Mouse (Mus musculus): ENCODE measurements around the gene Cyp2w1. TPM values are rescaled to one million over a fixed set of nuclear protein-coding genes. Genes with fewer than 3 reads are reported as not detected.
"Not testable (repeated sequence)": the region's sequence is repeated elsewhere in the genome, so short reads cannot be mapped to it uniquely, and the experiment has no call there.

Gene Cyp2w1
- polyA plus RNA-seq, 1 experiment from 2014 or later = not detected

DNA sequence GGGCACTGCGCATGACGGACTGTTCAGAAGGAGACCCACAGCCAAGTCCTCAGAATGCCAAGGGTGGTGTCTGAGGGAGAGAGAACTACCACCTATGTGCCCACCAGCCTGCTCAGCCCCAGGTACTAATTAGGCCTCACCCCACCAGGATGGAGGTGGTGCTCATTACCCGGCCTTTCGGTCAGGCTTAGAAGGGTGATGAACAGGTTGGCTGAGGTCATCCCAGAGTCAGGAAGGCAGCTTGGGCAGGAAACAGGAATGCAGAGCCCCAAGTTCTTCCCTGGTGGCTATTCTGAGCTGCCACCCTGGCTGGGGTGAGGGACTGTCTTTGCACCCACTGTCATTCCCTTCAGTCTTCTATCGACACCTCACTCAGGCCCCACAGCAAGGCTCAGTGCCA, 33.6 kb downstream of the Cyp2w1 start:
- Histone ChIP-seq H3K9ac (replicated peaks) (peak overlapping the region; percentile 34), H3K4me1 (ENCODE audit: insufficient read depth) (peaks cover 88% of the 10 kb centered on the region), H3K9me3 (ENCODE audit: low read length) (no peaks in the 10 kb centered on the region), H3K27me3 (ENCODE audit: insufficient read depth, low read length) (no peaks in the 10 kb centered on the region), H3K4me2 (ENCODE audit: low read depth, low read length) (peak overlapping the region; percentile 30), H3K27ac (ENCODE audit: low read depth) (peak overlapping the region; percentile 99), H3K36me3 (replicated peaks; ENCODE audit: insufficient read depth, low read length) (peaks cover 26% of the 10 kb centered on the region), H3K4me3 (ENCODE audit: low read depth, low read length) (no peak overlapping the region)
- WGBS (ENCODE audit: insufficient replicate concordance) = 89% methylated on average over 5 of the region's 5 CpGs
- TF ChIP-seq EP300 (IDR thresholded peaks at IDR 0.05; ENCODE audit: low read depth) = no peak
- no peak for TF ChIP-seq CTCF (IDR thresholded peaks at IDR 0.05; ENCODE audit: low read depth)
- no peak for DNase-seq
- no peak for ATAC-seq

GRCm38 (mm10) chr5:139387329-139388194, 35.1 kb downstream of the Cyp2w1 start:
- ATAC-seq (no peak), DNase-seq (no peak)
- Histone ChIP-seq H3K4me2 (ENCODE audit: low read depth, low read length) (peak overlapping the region; percentile 65), H3K9me3 (ENCODE audit: low read length) (no peaks in the 10 kb centered on the region), H3K4me1 (ENCODE audit: insufficient read depth) (peaks cover 83% of the 10 kb centered on the region), H3K4me3 (ENCODE audit: low read depth, low read length) (0 out of 2 replicates have a peak overlapping the region, but pooled peaks have one; percentile 9), H3K27ac (ENCODE audit: low read depth) (peak overlapping the region; percentile 99), H3K27me3 (ENCODE audit: insufficient read depth, low read length) (no peaks in the 10 kb centered on the region), H3K9ac (replicated peaks) (peak overlapping the region; percentile 72), H3K36me3 (replicated peaks; ENCODE audit: insufficient read depth, low read length) (peaks cover 40% of the 10 kb centered on the region)
- WGBS (ENCODE audit: insufficient replicate concordance) = 74% methylated on average over 10 of the region's 10 CpGs
- TF ChIP-seq EP300 (IDR thresholded peaks at IDR 0.05; ENCODE audit: low read depth) = no peak
- no peak for TF ChIP-seq CTCF (IDR thresholded peaks at IDR 0.05; ENCODE audit: low read depth)

DNA sequence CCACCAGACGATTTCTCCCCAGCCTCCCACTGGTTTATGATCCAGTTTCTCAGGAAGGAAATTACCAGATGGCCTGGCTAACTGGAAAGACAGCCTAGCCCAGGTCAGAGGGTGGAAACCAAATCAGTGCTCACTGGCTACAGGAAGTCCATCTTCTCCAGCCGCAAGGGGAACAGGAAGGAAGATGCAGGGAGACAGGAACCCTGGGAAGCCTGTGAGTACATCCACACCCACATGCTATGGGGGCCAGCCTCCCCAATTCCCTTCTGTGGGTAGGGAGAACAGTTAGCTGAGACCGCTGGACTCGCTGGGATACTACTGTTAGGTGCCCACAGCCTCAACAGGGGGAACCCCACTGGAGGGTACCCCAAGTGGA, 35.8 kb downstream of the Cyp2w1 start:
- peak overlapping the region; percentile 72 for H3K9ac ChIP-seq (replicated peaks)

DNA sequence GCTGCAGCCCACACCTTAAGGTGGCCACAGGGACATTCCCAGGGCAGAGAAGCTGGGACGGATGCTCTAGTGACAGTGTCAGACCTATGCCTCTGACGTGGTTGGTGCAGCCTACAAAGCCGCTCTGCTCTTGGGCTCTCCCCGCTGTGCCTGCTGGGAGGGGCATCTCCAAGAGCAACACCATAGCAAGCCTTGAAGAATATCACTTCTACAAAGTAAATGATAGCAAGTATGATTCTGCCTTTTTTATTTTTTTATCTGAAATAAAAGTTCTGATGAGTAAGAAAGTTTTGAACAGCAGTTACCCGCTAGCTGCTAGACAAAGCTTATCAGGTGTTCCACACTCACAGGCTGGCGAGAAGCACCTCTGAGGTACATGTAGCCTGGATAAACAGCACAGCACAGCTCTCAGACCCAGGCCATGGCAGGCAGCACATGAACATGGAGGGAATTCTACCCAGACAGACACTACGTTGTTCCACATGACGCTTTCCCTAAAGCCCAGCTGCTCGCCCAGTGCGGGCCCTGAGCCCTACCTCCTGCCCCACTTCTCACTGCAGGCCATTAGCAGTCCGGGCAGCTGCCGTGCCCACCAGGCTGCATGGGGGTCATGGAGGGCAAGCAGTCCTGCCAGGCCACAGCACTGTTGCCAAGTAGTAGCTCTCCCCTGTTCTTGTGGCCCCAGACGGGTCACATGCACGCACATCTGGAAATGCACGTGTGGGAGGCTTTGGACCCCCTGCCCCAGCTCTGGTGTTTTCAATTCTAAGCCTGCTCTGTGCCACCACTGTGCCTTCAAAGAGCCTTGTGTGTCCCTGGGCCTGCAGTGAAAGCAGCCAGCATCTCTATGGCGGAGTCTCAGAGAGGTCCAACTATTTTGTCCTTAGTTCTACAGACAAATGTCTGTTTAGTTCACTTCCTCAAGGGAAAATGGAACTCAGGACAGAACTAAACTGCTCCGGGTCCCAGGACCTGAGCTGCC, 36.6 kb downstream of the Cyp2w1 start:
- H3K36me3 ChIP-seq (replicated peaks; ENCODE audit: insufficient read depth, low read length) = peaks cover 52% of the 10 kb centered on the region
- no peaks in the 10 kb centered on the region for H3K27me3 ChIP-seq (ENCODE audit: insufficient read depth, low read length)
- TF ChIP-seq EP300 (IDR thresholded peaks at IDR 0.05; ENCODE audit: low read depth) = peak; percentile 96
- TF ChIP-seq CTCF (IDR thresholded peaks at IDR 0.05; ENCODE audit: low read depth) = no peak
- H3K4me1 ChIP-seq (ENCODE audit: insufficient read depth) = peaks cover 72% of the 10 kb centered on the region
- H3K4me3 ChIP-seq (ENCODE audit: low read depth, low read length) = peak overlapping the region; percentile 49
- DNase-seq = peak; percentile 54
- H3K4me2 ChIP-seq (ENCODE audit: low read depth, low read length) = peak overlapping the region; percentile 65
- no peaks in the 10 kb centered on the region for H3K9me3 ChIP-seq (ENCODE audit: low read length)
- peak overlapping the region; percentile 99 for H3K27ac ChIP-seq (ENCODE audit: low read depth)
- 58% methylated on average over 17 of the region's 17 CpGs for WGBS (ENCODE audit: insufficient replicate concordance)
- peak overlapping the region; percentile 72 for H3K9ac ChIP-seq (replicated peaks)
- peak; percentile 60 for ATAC-seq

More for the DNA sequence above, 35.8 kb downstream of the Cyp2w1 start:
- TF ChIP-seq EP300 (IDR thresholded peaks at IDR 0.05; ENCODE audit: low read depth) (peak; percentile 19; the same call in 1 of the 2 replicates), CTCF (IDR thresholded peaks at IDR 0.05; ENCODE audit: low read depth) (no peak)
- no peak for ATAC-seq
- H3K27me3 ChIP-seq (ENCODE audit: insufficient read depth, low read length) = no peaks in the 10 kb centered on the region
- H3K4me1 ChIP-seq (ENCODE audit: insufficient read depth) = peaks cover 77% of the 10 kb centered on the region
- peak overlapping the region; percentile 9; the same call in 1 of the 2 replicates for H3K4me3 ChIP-seq (ENCODE audit: low read depth, low read length)
- no peak for DNase-seq
- 49% methylated on average over 4 of the region's 4 CpGs for WGBS (ENCODE audit: insufficient replicate concordance)
- H3K9me3 ChIP-seq (ENCODE audit: low read length) = no peaks in the 10 kb centered on the region
- H3K4me2 ChIP-seq (ENCODE audit: low read depth, low read length) = peak overlapping the region; percentile 65
- H3K36me3 ChIP-seq (replicated peaks; ENCODE audit: insufficient read depth, low read length) = peaks cover 47% of the 10 kb centered on the region
- peak overlapping the region; percentile 99 for H3K27ac ChIP-seq (ENCODE audit: low read depth)

DNA sequence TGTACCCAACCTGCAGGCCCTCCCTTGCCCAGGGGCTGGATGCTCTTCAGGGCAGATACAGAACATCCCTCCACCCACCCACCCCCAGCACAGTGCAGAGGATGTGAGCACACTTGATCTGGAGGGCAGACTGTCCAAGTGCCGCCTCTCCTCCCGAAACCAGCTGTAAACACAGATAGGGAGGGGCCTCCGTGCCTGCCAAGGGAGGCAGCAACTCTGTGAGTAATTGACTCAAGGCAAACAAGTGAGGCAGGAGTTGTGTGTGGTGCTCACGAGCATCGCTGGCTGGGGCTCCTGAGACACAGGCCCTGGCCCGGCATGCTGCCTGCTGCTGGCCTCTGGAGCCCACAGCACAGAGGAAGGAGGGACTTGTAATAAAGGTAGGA, 37.3 kb downstream of the Cyp2w1 start:
- peak overlapping the region; percentile 49 for H3K4me3 ChIP-seq (ENCODE audit: low read depth, low read length)
- H3K27ac ChIP-seq (ENCODE audit: low read depth) = peak overlapping the region; percentile 99
- peak; percentile 86 for ATAC-seq
- H3K4me2 ChIP-seq (ENCODE audit: low read depth, low read length) = peak overlapping the region; percentile 65
- TF ChIP-seq EP300 (IDR thresholded peaks at IDR 0.05; ENCODE audit: low read depth) (peak; percentile 86), CTCF (IDR thresholded peaks at IDR 0.05; ENCODE audit: low read depth) (no peak)
- 19% methylated on average over 6 of the region's 6 CpGs for WGBS (ENCODE audit: insufficient replicate concordance)
- DNase-seq = peak; percentile 86
- peaks cover 72% of the 10 kb centered on the region for H3K4me1 ChIP-seq (ENCODE audit: insufficient read depth)
- H3K36me3 ChIP-seq (replicated peaks; ENCODE audit: insufficient read depth, low read length) = peaks cover 58% of the 10 kb centered on the region
- H3K9ac ChIP-seq (replicated peaks) = peak overlapping the region; percentile 72
- H3K9me3 ChIP-seq (ENCODE audit: low read length) = no peaks in the 10 kb centered on the region
- no peaks in the 10 kb centered on the region for H3K27me3 ChIP-seq (ENCODE audit: insufficient read depth, low read length)

DNA sequence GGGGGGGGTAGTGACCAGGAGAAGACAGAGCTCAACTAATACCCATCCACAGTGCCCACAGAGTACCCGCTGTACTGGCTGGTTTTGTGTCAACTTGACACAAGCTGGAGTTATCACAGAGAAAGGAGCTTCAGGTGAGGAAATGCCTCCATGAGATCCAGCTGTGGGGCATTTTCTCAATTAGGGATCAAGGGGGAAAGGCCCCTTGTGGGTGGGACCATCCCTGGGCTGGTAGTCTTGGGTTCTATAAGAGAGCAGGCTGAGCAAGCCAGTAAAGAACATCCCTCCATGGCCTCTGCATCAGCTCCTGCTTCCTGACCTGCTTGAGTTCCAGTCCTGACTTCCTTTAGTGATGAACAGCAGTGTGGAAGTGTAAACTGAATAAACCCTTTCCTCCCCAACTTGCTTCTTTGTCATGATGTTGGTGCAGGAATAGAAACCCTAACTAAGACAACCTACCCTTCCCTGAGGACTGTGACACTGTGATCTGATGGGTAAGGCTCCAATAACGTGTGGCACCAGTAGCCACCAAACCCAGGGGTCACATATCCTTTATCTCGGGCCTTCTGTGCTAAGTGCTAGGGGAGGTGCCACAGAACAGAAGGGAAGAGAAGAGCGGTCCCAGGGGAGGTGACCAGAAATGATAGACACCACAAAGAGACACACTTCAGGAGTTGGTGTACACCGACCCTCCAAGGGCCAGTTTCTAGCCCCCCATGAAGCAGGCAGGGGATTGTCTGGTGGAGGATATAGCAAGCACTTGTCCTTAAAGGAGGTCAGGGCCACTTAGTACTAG, 38.1 kb downstream of the Cyp2w1 start:
- DNase-seq; H3K27me3 ChIP-seq (ENCODE audit: insufficient read depth, low read length); H3K9me3 ChIP-seq (ENCODE audit: low read length): not testable (repeated sequence)
- Histone ChIP-seq H3K36me3 (replicated peaks; ENCODE audit: insufficient read depth, low read length) (peaks cover 55% of the 10 kb centered on the region), H3K27ac (ENCODE audit: low read depth) (peak overlapping the region; percentile 99), H3K9ac (replicated peaks) (peak overlapping the region; percentile 72), H3K4me3 (ENCODE audit: low read depth, low read length) (peak overlapping the region; percentile 49), H3K4me2 (ENCODE audit: low read depth, low read length) (peak overlapping the region; percentile 79), H3K4me1 (ENCODE audit: insufficient read depth) (peaks cover 66% of the 10 kb centered on the region)
- ATAC-seq = peak; percentile 22
- 51% methylated on average over 5 of the region's 5 CpGs for WGBS (ENCODE audit: insufficient replicate concordance)

All from liver, postnatal 0 days (tissue).